Mouse (Mus musculus) left cerebral cortex, postnatal 14 days (tissue): ENCODE results near the gene Klhl10. TPM values are rescaled to one million over a fixed set of nuclear protein-coding genes. Genes with fewer than 3 reads are reported as not detected.

Experiments used
- DNase-seq, 2 experiments: peaks; one replicate each; pipeline ENCODE4 v3.0.0; 2021 to 2022; ENCODE audit warnings: low spot score in 2 of 2, mixed read lengths in 1 of 2
- intact Hi-C: fragments of 180-260 bp; cut with DNase I; formaldehyde crosslinking; loops from one replicate; pipeline ENCODE4 v1.15.1; 2025
- microRNA-seq, 2 experiments: library from miRNA; unstranded; fragments of <30 nt; microRNA quantifications; one replicate each; pipeline ENCODE4 v1.2.0; 2022
- total RNA-seq, 2 experiments: library from RNA; stranded (reverse); gene quantifications; 2 replicates each; pipeline ENCODE4 v1.2.3; 2021

Gene Klhl10
- total RNA-seq, 2 experiments from 2014 or later: 1.4 to 2.2 TPM

DNA sequence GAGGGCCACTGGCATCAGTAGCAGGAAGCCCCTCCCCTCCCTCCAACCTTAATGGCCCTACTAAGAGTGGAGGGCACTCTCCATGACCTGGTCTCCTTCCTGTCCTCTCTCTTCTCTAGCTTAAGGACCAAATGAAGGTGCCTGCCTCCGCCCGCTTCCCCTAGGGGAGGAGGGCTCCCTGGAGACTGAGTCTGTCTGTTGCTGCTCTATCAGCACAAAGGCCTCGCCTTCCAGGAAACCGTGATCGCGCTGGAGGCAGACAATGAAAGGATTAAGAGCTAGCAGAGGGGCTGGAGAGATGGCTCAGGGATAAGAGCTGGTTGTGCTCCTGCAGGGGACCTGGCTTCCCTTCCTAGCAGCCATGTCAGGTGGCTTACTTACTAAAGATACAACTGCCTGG is 59.6 kb downstream of the Klhl10 start:
- no peak for DNase-seq
- intact Hi-C loops: no loop called here

DNA sequence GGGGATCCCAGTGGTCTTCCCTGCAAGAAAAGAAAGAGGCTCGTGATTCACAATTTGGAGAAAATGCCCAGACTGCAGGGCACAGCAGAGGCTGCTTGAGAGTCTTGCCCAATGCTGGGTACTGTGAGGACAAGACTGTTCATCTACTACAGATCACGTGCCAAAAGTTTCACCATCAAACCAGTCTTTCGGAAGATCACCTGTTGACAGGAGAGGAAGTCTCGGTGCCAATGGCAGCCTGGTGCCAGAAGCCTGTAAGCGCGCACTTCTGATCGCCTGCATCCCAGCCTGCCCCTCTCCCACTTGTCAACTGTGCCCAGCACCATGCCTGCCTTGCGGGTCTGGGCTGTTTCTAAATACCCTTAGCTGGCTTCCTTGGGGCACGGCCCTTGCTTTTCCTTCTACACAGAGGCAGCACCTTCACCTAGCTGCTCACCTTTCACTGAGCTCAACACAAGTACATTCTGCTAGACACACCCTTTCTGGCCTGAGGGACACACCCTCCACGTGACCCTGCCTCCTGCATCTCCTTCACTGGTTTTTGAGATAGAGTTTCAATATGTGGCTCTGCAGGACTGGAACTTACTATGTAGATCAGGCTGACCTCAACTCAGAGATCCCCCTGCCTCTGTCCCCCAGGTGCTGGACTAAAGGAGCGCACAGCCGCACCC is 63.4 kb downstream of the Klhl10 start:
- DNase-seq: no peak
- intact Hi-C loops: no loop called here

DNA sequence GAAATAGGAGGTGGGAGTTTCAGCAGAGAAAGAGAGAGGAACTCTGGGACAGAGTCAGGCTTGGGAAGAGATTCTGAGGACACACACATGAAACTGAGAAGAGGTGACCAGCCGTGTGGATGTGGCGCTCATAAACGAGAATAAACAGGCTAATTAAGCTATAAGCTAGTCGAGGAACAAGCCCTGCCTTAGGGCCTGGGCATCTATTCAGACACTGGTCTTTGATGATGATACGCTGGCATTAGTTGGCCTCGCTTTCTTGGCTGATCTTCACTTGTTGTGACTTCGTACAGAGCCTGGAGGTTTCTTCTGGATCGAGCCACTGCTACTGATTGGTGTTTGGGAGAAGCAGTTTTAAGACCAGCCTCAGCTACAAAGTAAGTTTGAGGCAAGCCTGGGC is 64.3 kb downstream of the Klhl10 start:
- no peak for DNase-seq
- intact Hi-C loops: no loop called here

Small RNAs within 50 kb of the gene (microRNA-seq; reads per million reads assigned to microRNA genes)
- gene Gm27374 (0 reads per million in 2 experiments), gene Mir7116 (0 to 0.34 reads per million in 2 experiments)

Other genes with a start within 250 kb of the Klhl10 start
- 1 to 10 TPM; 2.6 to 2.7 TPM for gene Krt9, start 248.7 kb upstream of the Klhl10 start, total RNA-seq
- gene Krt14, start 234.4 kb upstream of the Klhl10 start, total RNA-seq: not detected
- gene Krt16, start 193.0 kb upstream of the Klhl10 start, total RNA-seq: not detected
- gene Krt17, start 180.9 kb upstream of the Klhl10 start, total RNA-seq: not detected
- not detected for gene Krt42, start 172.0 kb upstream of the Klhl10 start, total RNA-seq
- gene Eif1, start 122.0 kb upstream of the Klhl10 start, total RNA-seq: 100 to 1,000 TPM; 803 to 821 TPM
- not detected for gene Gast, start 107.5 kb upstream of the Klhl10 start, total RNA-seq
- gene Hap1, start 85.8 kb upstream of the Klhl10 start, total RNA-seq: 100 to 1,000 TPM in 1 of 2 experiments, 10 to 100 TPM in 1; 94.6 to 151 TPM
- 10 to 100 TPM; 38.1 to 49.8 TPM for gene Jup, start 44.2 kb upstream of the Klhl10 start, total RNA-seq
- gene P3h4, start 27.1 kb upstream of the Klhl10 start, total RNA-seq: 1 to 10 TPM; 5.7 to 5.8 TPM
- 10 to 100 TPM; 10.0 to 12.2 TPM for gene Fkbp10, start 26.2 kb upstream of the Klhl10 start, total RNA-seq
- 10 to 100 TPM; 62.9 to 63.1 TPM for gene Nt5c3b, start 109 bp upstream of the Klhl10 start, total RNA-seq
- gene Klhl11, start 30.8 kb downstream of the Klhl10 start, total RNA-seq: 10 to 100 TPM; 81.8 to 82.1 TPM
- 100 to 1,000 TPM; 116 to 121 TPM for gene Acly, start 86.1 kb downstream of the Klhl10 start, total RNA-seq
- gene Ttc25, start 103.7 kb downstream of the Klhl10 start, total RNA-seq: under 1 TPM; 0.40 to 0.51 TPM
- gene Cnp, start 133.0 kb downstream of the Klhl10 start, total RNA-seq: 100 to 1,000 TPM; 158 to 245 TPM
- 10 to 100 TPM; 23.9 to 25.4 TPM for gene Nkiras2, start 177.3 kb downstream of the Klhl10 start, total RNA-seq
- gene Dnajc7, start 178.3 kb downstream of the Klhl10 start, total RNA-seq: 100 to 1,000 TPM; 239 to 244 TPM